Mouse (Mus musculus): Measurements from ENCODE around the gene Synpo2.

- no peak for TF ChIP-seq CTCF (IDR thresholded peaks at IDR 0.05; ENCODE audit: low read depth)
- no peak for TF ChIP-seq EP300 (IDR thresholded peaks at IDR 0.05; ENCODE audit: low read depth)
Measured at GRCm38 (mm10) chr3:123175142-123175541, 60.8 kb downstream of the Synpo2 start.

Data from liver, postnatal 0 days (tissue).